Mouse (Mus musculus): ENCODE data around the gene Cd164l2.

Gene Cd164l2

DNA sequence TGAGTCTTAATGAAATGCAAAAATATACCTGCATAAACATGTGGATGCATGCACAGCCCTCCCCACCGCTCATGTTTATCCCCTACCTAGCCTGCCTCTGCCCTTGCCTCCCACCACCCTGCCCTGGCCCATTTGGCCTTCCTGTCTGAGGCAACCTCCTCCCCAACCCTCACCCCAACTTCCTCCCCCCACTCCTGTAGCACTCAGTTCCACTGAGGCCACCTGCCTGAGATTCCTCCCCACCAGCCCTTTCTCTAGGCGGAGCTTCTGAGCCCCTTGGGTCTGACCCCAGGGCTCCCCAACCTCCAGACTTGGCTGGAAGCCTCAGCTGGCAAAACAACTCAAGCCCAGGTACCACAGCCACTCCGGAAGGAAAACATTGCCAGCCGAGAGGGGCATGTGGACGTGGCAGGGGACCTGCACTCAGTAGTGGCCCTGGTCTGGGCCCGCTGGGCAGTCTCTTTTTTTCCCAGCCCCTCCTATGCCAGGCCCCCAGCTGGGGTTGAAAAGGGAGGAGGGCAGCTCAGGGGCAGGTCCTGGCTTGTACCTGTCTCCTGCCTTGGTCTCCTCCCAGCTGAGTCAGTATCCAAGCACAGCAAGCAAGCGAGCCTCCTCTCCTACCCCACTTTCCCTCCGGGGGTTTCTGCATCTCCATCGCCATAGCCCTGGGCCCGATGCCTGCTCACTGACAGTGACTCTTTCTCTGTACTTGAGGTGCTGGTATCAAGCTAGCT is 49.9 kb downstream of the Cd164l2 start:
- no peak for DNase-seq

DNA sequence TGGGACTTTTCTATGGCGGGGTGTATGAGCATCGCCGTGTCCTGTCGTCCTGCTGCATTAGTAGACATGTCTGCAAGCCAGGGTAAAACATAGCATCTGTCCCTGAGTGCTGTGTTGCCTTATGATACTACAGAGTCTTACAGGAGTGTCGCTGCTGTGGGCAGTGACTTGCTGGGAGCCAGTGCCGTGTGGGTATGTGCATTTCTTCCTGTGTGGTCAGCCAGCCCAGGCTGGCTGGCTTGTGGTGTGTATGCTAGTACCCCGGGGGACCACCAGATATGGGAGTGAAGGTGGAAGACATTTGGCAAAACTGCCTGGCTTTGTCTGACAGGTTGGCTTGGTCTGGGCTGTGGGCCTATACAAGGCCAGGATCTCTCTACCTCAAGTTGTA is 50.4 kb downstream of the Cd164l2 start:
- no peak for DNase-seq

DNA sequence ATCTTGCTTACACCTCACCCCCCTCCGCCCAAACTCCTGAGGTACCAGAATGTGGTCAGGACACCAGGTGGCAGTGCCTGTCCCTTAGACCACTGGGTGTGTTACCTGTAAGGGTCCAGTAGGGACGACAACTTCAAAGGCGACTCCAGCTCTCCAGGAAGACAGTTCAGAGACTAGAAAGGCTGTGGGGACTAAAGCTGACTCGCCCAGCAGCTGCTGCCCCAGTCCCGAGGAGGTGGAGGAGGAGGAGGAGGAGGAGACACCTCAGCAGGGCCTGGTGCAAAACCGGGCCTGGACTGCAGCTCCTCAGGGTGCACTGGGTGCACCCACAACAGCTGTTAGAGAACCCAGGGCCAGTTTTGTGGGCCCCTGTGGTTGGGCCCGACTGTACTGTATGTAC is 51.0 kb downstream of the Cd164l2 start, which contains the start of gene Sytl1:
Gene Sytl1, minus strand, starts transcription at position 232 of the 400 bp plus-strand sequence.
- no peak for DNase-seq

DNA sequence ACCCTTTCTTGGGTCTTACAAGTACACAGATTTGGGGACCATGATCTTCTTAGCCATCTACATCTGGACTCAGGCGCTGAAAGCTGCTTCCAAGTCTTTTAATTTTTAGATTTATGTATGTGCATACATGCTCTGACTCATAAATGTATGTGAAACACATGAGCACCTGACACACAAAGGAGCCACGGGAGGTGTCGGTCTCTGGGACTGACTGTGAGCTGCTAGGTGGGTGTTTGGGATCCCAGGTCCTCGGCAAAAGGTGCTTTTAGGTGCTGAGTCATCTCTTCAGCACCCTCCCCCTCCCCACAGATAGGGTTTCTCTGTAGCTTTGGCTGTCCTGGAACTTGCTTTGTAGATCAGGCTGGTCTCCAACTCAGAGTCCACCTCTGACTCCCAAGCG is 51.8 kb downstream of the Cd164l2 start:
- no peak for DNase-seq

DNA sequence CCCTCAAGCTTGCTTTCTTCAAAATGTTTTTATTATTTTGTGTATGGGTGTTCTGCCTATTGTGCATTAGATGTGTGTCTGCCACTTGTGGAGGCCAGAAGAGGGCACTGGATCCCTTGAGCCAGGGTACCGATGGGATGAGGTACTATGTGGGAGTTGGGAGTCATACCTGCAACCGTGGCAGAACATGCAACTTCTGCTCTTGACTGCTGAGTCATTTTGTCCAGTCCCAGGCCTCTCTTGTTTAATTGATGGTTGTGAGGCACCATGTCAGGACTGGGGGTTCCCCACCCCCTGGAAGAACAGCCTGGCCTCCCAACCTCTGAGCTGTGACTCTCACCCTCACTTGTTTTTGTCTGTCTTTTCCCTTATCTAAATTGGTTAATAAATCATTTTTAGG is 52.6 kb downstream of the Cd164l2 start:
- DNase-seq, result no peak

DNA sequence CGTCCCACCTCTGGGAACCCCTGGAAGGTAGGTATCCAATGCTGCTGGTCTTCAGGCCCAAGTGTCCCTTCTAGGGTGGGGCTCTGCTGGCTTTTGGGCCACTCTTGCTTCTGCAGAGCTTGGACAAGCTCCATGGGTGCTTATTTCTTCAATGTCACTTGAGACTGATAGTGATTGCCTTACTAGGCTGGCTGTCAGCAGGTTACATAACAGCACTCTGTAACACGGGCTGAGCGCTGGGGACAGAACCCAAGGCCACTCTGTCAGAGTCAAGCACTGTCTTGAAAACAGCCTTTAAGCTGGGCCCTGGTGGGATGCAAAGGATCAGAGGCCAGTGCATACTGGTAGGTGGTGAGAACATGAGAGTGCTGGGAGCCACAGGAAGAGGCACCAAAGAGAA is 53.4 kb downstream of the Cd164l2 start:
- no peak for DNase-seq

DNA sequence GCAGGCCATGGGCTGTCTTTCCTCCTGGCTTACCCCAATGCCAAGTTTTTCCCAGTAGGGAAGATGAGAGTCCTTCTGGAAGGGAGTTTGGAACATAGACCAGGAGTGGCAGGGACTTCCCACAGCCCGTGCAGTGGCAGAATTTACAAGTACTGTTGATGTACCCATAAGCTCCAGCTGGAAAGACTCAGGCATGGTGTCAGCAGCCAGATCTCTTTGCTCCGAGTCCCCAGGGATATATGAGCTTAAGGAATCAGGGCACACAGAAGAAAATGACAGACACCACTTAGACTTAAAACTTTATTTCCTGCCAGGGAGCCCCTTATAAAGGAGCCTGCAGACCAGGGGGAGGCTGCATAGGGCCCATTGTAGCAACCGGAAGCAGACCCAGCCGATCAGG is 53.8 kb downstream of the Cd164l2 start:
- DNase-seq, result no peak

DNA sequence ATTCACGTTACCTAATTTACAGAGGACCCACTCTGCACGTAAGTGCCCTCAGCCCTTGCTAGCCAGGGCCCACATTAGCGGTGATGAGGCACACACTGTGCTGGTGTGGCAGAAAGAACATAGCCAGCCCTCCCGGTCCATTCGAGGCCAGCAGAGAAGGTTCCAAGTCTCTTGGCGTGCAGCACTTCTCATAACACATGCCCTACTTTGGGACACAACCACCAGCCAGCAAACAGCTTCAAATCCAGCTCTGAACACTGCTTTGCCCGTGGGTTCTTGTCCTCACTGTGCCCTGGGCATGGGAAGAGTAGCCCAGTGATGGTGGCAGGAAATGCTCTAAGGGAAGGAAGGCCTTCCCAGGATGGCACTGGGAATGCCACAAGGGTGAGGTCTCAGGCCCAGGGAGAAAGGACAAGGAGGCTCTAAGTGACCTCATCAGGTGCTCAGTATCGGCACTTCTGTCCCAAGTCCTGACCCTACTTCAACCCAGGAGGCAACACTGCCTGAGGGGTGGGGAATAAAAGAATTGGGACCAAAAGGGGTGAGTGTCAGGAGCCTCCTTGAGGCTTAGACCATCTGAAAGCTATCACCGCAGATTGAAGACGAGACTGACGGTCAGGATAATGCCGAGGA is 54.4 kb downstream of the Cd164l2 start:
- DNase-seq, result no peak

DNA sequence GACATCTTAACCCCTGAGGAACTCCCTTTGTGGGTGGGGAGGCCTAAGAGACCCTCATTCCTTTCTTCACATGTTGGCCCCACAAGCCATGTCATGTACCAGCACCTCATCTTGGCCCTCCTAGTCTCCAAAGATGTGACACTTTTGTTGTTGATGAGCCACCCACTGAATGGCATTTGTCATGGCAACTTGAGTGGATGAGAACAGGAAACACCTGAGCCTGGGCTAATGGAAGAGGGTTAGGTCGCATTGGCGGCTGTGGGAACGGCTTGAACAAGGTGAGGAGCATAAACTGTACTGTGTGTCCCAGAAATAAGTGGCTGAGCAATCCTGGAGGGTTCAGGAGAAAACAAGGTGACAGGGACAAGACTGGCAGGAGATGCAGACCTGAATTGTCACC is 57.0 kb downstream of the Cd164l2 start:
- DNase-seq, result no peak

DNA sequence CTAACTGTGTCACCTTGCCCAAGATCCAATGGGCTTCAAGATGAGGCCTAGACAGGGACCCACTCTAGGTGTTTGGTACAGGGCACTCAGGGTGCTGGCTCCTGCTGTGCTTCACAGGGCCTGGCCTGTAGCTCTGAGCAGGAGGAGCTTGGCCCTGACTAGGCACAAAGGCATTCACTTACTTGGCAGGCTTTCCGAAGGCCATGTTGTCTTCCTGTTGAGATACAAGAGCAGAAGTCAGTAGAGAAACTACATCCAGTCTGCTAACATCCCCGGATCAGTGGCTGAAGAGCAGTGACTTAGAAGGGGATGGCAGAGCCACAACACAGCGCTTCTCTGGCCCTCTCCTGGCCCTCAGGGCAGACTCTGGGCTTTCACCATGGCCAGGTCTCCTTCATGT is 57.7 kb downstream of the Cd164l2 start:
- DNase-seq, result no peak

DNA sequence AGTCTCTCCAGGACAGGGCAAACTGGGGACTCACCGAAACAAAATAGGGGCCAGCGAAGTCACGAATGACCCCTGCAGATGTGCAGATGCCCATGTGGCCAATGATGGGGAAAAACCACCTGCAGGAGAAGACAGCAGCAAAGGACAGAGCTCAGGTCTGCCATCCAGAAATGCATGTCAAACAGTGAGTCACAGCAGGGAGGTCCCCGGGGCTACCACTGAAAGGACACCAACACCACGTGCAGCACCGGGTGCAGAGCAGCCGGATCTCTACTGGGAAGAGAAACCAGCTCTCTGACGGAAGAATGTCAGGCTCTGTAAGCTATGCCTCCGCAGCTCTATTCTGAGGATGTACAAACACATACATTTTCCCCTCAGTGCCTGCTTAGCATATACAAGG is 59.0 kb downstream of the Cd164l2 start:
- no peak for DNase-seq

All from layer of hippocampus, adult 9-11 months (tissue).